Comparison of ENCODE assay signal across 10 mouse cellular contexts in genomic region chr15:30885410-30885809, GRCm38 (mm10).
DNase-seq lines count a peak whose midpoint lies in the region; ATAC-seq lines count a peak whose summit lies in the region.
"Had no signal": no experiment of that assay in that cellular context is flagged by ENCODE, and none has a peak within 500 bp of the region (broad histone marks: within the 10 kb centered on the region; RNA-seq: fewer than 3 reads in every experiment).

No protein-coding gene starts in this region.

- H3K4me3 ChIP-seq in embryonic facial prominence, embryonic 14.5 days (ENCODE audit: low read depth, low read length) = no peak overlapping the region
- no peak overlapping the region for H3K4me3 ChIP-seq in hindbrain, embryonic 14.5 days (replicated peaks; ENCODE audit: low read length)
- H3K4me3 ChIP-seq: liver, embryonic 13.5 days had no signal

- H3K27me3 ChIP-seq in embryonic facial prominence, embryonic 14.5 days (replicated peaks; ENCODE audit: control insufficient read depth, insufficient read depth, low read length) = no peaks in the 10 kb centered on the region
- H3K27me3 ChIP-seq in hindbrain, embryonic 14.5 days (ENCODE audit: control insufficient read depth, insufficient read depth, low read length) = no peaks in the 10 kb centered on the region
- H3K27me3 ChIP-seq: liver, embryonic 13.5 days had no signal

- H3K4me1 ChIP-seq in embryonic facial prominence, embryonic 14.5 days (ENCODE audit: control insufficient read depth, insufficient read depth, low read length) = no peaks in the 10 kb centered on the region
- peaks cover 7% of the 10 kb centered on the region; the same call in 1 of the 2 replicates for H3K4me1 ChIP-seq in hindbrain, embryonic 14.5 days (replicated peaks; ENCODE audit: control insufficient read depth, insufficient read depth, low read length)
- H3K4me1 ChIP-seq: liver, embryonic 13.5 days had no signal

- no peak overlapping the region for H3K9ac ChIP-seq in embryonic facial prominence, embryonic 14.5 days (ENCODE audit: low read depth, low read length)
- H3K9ac ChIP-seq in hindbrain, embryonic 14.5 days = no peak overlapping the region
- H3K9ac ChIP-seq: liver, embryonic 13.5 days had no signal

- no peak overlapping the region for H3K27ac ChIP-seq in embryonic facial prominence, embryonic 14.5 days (replicated peaks; ENCODE audit: low read depth, low read length)
- no peak overlapping the region; the same call in 1 of the 2 replicates for H3K27ac ChIP-seq in hindbrain, embryonic 14.5 days
- H3K27ac ChIP-seq: liver, embryonic 13.5 days had no signal

- ATAC-seq in embryonic facial prominence, embryonic 14.5 days (ENCODE audit: low read depth) = peak; percentile 82; the same call in 1 of the 2 replicates
- peak; percentile 59 for ATAC-seq in hindbrain, embryonic 14.5 days (ENCODE audit: low FRiP score)
- ATAC-seq in megakaryocyte-erythroid progenitor cell, adult 5-6 weeks (replicated peaks; ENCODE audit: low FRiP score, low TSS enrichment, poor library complexity, severe bottlenecking) = no peak

- H3K9me3 ChIP-seq in embryonic facial prominence, embryonic 14.5 days (ENCODE audit: control insufficient read depth, low read length) = no peaks in the 10 kb centered on the region
- H3K9me3 ChIP-seq in hindbrain, embryonic 14.5 days (ENCODE audit: control insufficient read depth, low read length) = no peaks in the 10 kb centered on the region
- H3K9me3 ChIP-seq: liver, embryonic 13.5 days had no signal

- intact Hi-C loops in heart, postnatal 25 days (cut with DNase I) = no loop called here

- no peak overlapping the region for H3K4me2 ChIP-seq in embryonic facial prominence, embryonic 14.5 days (ENCODE audit: low read depth, low read length)
- H3K4me2 ChIP-seq in hindbrain, embryonic 14.5 days (replicated peaks) = no peak overlapping the region
- H3K4me2 ChIP-seq: liver, embryonic 13.5 days had no signal

- WGBS in embryonic facial prominence, embryonic 14.5 days = 51% methylated on average over 6 of the region's 6 CpGs
- 58% methylated on average over 6 of the region's 6 CpGs for WGBS in hindbrain, embryonic 14.5 days

- H3K36me3 ChIP-seq in embryonic facial prominence, embryonic 14.5 days (ENCODE audit: control insufficient read depth, insufficient read depth, low read length) = no peaks in the 10 kb centered on the region
- H3K36me3 ChIP-seq in hindbrain, embryonic 14.5 days (replicated peaks; ENCODE audit: control insufficient read depth, insufficient read depth) = peaks cover 16% of the 10 kb centered on the region
- H3K36me3 ChIP-seq: liver, embryonic 13.5 days had no signal

- DNase-seq in heart, adult 18-20 months = peak; percentile 33 to 34
- DNase-seq in heart, postnatal 25 days (ENCODE audit: low spot score) = no peak
- DNase-seq in adrenal gland, postnatal 10 days = peak; percentile 8
- DNase-seq in embryonic facial prominence, embryonic 14.5 days (ENCODE audit: low spot score) = peak; percentile 53
- DNase-seq in hindbrain, embryonic 14.5 days (ENCODE audit: low spot score) = peak; percentile 46
- DNase-seq in layer of hippocampus, postnatal 10 days (ENCODE audit: low spot score in 2 of 2) = no peak
- DNase-seq in frontal cortex, postnatal 14 days (ENCODE audit: low spot score in 2 of 2) = no peak
- DNase-seq: embryo, embryonic 11 days; liver, embryonic 13.5 days had no signal

Comparison
In these comparisons a context has a peak if more than half of its experiments do, and no peak if none do; other contexts are left out.
1. DNase-seq: peak in heart, adult 18-20 months (2 of 2), adrenal gland, postnatal 10 days (single experiment), embryonic facial prominence, embryonic 14.5 days (single experiment) and hindbrain, embryonic 14.5 days (single experiment); none in heart, postnatal 25 days (single experiment), layer of hippocampus, postnatal 10 days (0 of 2) and frontal cortex, postnatal 14 days (0 of 2).